Mouse (Mus musculus): ENCODE measurements around the gene Krt27. TPM values are rescaled to one million over a fixed set of nuclear protein-coding genes. Genes with fewer than 3 reads are reported as not detected.

Krt27 gene
- total and polyA plus RNA-seq, 3 experiments, result not detected

DNA sequence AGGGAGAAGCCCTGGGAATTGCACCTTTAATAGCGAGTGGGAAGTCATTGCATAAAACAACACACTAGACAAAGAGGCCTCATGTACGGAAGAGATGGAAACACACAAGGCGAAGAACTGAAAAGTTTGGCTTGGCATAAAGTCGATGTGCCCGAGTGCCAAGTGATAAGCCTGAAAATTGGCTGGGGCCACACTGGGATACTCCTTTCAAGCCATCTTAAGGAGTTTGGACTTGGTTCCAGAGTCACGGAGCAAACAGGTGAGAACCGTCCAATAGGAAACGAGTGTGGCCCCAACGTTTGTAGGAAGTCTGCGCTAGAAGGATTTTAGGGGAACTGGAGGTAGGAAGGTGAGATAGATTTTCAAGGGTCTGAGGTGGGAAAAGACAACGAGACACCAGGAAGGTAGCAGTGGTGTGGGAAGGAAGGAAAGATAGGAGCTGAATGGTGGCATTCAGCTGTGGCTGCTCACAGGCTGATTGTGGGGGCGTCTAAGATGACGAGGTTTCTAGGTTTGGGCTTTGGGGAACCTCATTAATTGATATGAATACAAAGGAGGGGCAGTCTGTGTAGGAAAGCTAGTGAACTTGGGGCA, 49.1 kb upstream of the Krt27 start (continued):
- TF ChIP-seq MAZ (IDR thresholded peaks at IDR 0.05; ENCODE audit: low read depth, low read length) (no peak), MYB (IDR thresholded peaks at IDR 0.05; ENCODE audit: low read depth, low read length) (peak; percentile 60; the same call in 1 of the 2 replicates), RAD21 (IDR thresholded peaks at IDR 0.05; ENCODE audit: low read depth, low read length) (no peak), JUND (IDR thresholded peaks at IDR 0.05; ENCODE audit: low read depth, low read length) (no peak), E2F4 (IDR thresholded peaks at IDR 0.05; ENCODE audit: borderline replicate concordance, low read depth, low read length) (no peak), ZC3H11A (IDR thresholded peaks at IDR 0.05; ENCODE audit: low read depth, low read length) (no peak), USF2 (IDR thresholded peaks at IDR 0.05; ENCODE audit: borderline replicate concordance in 1 of 2, insufficient read depth in 1 of 2, low read depth in 1 of 2, low read length in 2 of 2) (no peak), MXI1 (IDR thresholded peaks at IDR 0.05; ENCODE audit: low read depth, low read length) (no peak), MAFK (IDR thresholded peaks at IDR 0.05; ENCODE audit: borderline replicate concordance, low read depth, low read length) (no peak), ZNF384 (IDR thresholded peaks at IDR 0.05; ENCODE audit: low read depth, low read length) (no peak), EP300 (IDR thresholded peaks at IDR 0.05; ENCODE audit: low read depth in 1 of 2, low read length in 2 of 2) (0 out of 4 replicates have a peak, but pooled peaks of 1 of the 2 experiments have one; percentile 0), NRF1 (IDR thresholded peaks at IDR 0.05; ENCODE audit: insufficient read depth, low read depth, low read length, poor library complexity, severe bottlenecking) (no peak), MEF2A (IDR thresholded peaks at IDR 0.05; ENCODE audit: extremely low read depth, insufficient replicate concordance, low read depth, low read length, poor library complexity, severe bottlenecking) (no peak), USF1 (IDR thresholded peaks at IDR 0.05; ENCODE audit: low read depth, low read length) (no peak)

DNA sequence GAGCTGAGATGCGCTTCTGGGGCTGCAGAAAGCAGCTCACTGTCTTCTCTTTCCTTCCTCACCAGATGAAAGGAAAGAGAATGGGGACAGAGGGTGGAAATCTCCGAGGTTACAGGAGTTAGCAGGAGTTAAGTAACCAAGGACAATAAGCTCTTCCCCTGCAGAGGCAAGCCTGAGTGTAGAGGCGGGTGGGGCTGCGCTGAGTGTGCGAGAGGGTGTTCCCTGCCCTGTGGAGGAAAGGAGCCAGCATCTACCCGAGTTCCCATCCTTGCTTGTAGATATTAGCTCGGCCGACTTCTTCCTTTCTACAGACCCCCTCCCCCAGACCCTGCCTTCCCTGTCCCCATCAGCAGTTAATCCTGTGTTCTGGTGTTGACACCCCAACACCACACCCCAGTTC, 47.9 kb upstream of the Krt27 start:
- peak overlapping the region; percentile 98 for H3K27ac ChIP-seq (ENCODE audit: control insufficient read depth, low read depth, low read length)
- peaks cover 2% of the 10 kb centered on the region; the same call in 1 of the 2 replicates for H3K79me2 ChIP-seq (ENCODE audit: control insufficient read depth, insufficient read depth, low read length, poor library complexity)
- peaks cover 0 to 21% of the 10 kb centered on the region in 2 experiments; a peak in 3 of 4 replicates for H3K4me1 ChIP-seq (ENCODE audit: control insufficient read depth in 1 of 2, insufficient read depth in 2 of 2, low read length in 2 of 2)
- TF ChIP-seq MYC (IDR thresholded peaks at IDR 0.05; ENCODE audit: low read depth, low read length), result peak; percentile 61; the same call in 1 of the 2 replicates
- peak; percentile 39; the same call in 1 of the 2 replicates for TF ChIP-seq TBP (IDR thresholded peaks at IDR 0.05; ENCODE audit: low read depth, low read length)
- TF ChIP-seq UBTF (IDR thresholded peaks at IDR 0.05; ENCODE audit: borderline replicate concordance, insufficient read depth, low read depth, low read length), result no peak
- peak; percentile 63; the same call in 1 of the 2 replicates for TF ChIP-seq POLR2AphosphoS5 (IDR thresholded peaks at IDR 0.05; ENCODE audit: borderline replicate concordance, low read depth, low read length)
- peak; percentile 43; the same call in 1 of the 2 replicates for TF ChIP-seq NRF1 (IDR thresholded peaks at IDR 0.05; ENCODE audit: insufficient read depth, low read depth, low read length, poor library complexity, severe bottlenecking)
- H3K36me3 ChIP-seq (ENCODE audit: control insufficient read depth in 1 of 2, insufficient read depth in 2 of 2, low read length in 2 of 2), result peaks cover 0 to 23% of the 10 kb centered on the region in 2 experiments; a peak in 2 of 4 replicates
- H3K27me3 ChIP-seq (ENCODE audit: control insufficient read depth in 1 of 2, insufficient read depth in 2 of 2, low read length in 2 of 2), result no peaks in the 10 kb centered on the region
- peak overlapping the region; percentile 66 to 78 for H3K4me3 ChIP-seq (ENCODE audit: control insufficient read depth in 1 of 2, insufficient read depth in 1 of 2, low read depth in 2 of 2, low read length in 2 of 2)
- peak overlapping the region; percentile 87 for H3K9ac ChIP-seq (ENCODE audit: control insufficient read depth, low read depth, low read length, poor library complexity, severe bottlenecking)
- peak; percentile 70 for DNase-seq (ENCODE audit: low read depth, low spot score)
- H3K9me3 ChIP-seq (replicated peaks; ENCODE audit: insufficient read depth, low read length), result no peaks in the 10 kb centered on the region

Data from MEL (cell line).